Mouse (Mus musculus): ENCODE data around the gene Mrap. TPM values are rescaled to one million over a fixed set of nuclear protein-coding genes. Genes with fewer than 3 reads are reported as not detected.

The Mrap gene
- polyA plus RNA-seq (2015; fragmentation: Nextera tagmentation; extraction: Ambion mirVana), result 0.85 and 2.5 TPM in 2 replicates

GRCm38 (mm10) chr16:90738092-90738956 is at the start of gene Mrap:
Mrap (plus strand) TSS chr16:90738207.
- Histone ChIP-seq H3K4me3 (replicated peaks; ENCODE audit: low read length) (no peak within 1 kb of the TSS), H3K9me3 (replicated peaks; ENCODE audit: control insufficient read depth, low read length) (no peaks in the 10 kb centered on the region), H3K27me3 (ENCODE audit: control insufficient read depth, insufficient read depth, low read length) (no peaks in the 10 kb centered on the region), H3K9ac (ENCODE audit: low read length) (no peak within 1 kb of the TSS), H3K27ac (ENCODE audit: low read length) (no peak within 1 kb of the TSS), H3K36me3 (ENCODE audit: control insufficient read depth, insufficient read depth, low read length) (no peaks in the 10 kb centered on the region), H3K4me1 (ENCODE audit: control insufficient read depth, insufficient read depth, low read length) (no peaks in the 10 kb centered on the region), H3K4me2 (ENCODE audit: low read depth, low read length) (no peak within 1 kb of the TSS)
- 75% methylated on average over 26 of the region's 26 CpGs for WGBS
- ATAC-seq (ENCODE audit: insufficient read depth, low FRiP score), result no peak; the same call in 1 of the 2 replicates

DNA sequence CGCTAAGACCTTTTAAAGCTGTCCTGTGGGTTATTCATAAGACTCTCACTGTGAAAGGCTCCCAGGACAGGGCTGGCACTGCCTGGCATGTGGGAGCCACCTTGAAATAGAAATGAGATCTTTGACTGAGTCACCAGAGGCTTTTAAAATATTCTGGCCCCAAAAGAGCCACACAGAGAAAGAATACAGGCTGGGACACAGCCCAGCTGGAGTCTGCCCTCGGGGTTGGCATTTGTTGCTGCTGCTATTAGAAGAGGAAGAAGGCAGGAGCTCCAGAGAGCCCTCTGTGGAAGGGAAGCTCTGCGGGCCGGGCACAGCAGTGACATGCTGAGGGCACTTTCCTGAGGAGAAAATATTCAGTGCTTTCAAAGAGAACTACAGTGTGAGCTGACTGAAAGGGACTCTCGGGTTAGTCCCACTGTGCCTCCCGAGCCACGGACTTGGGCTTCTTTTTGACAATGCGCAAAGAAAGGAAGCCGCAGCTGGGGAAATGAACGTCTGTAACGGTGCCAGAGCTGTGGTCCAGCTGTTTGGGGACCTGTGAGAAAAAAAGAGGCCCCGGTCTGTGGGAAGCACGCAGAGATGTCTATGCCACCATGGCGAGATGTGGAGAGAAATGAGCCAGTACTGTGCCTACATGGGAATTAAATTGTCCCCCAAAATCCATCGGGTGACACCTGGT is 45.2 kb upstream of the Mrap start:
- no peak for ATAC-seq (ENCODE audit: insufficient read depth, low FRiP score)
- H3K9me3 ChIP-seq (replicated peaks; ENCODE audit: control insufficient read depth, low read length), result no peaks in the 10 kb centered on the region
- H3K4me2 ChIP-seq (ENCODE audit: low read depth, low read length), result no peak overlapping the region
- no peak overlapping the region for H3K4me3 ChIP-seq (replicated peaks; ENCODE audit: low read length)
- WGBS, result 81% methylated on average over 15 of the region's 15 CpGs
- H3K4me1 ChIP-seq (ENCODE audit: control insufficient read depth, insufficient read depth, low read length), result 0 out of 2 replicates have a peak, but pooled peaks cover under 1% of the 10 kb centered on the region
- no peaks in the 10 kb centered on the region for H3K36me3 ChIP-seq (ENCODE audit: control insufficient read depth, insufficient read depth, low read length)
- no peak overlapping the region for H3K27ac ChIP-seq (ENCODE audit: low read length)
- no peak overlapping the region for H3K9ac ChIP-seq (ENCODE audit: low read length)
- H3K27me3 ChIP-seq (ENCODE audit: control insufficient read depth, insufficient read depth, low read length), result no peaks in the 10 kb centered on the region

GRCm38 (mm10) chr16:90693625-90694024 is 44.4 kb upstream of the Mrap start:
- ATAC-seq (ENCODE audit: insufficient read depth, low FRiP score), result no peak
- Histone ChIP-seq H3K36me3 (ENCODE audit: control insufficient read depth, insufficient read depth, low read length) (no peaks in the 10 kb centered on the region), H3K4me3 (replicated peaks; ENCODE audit: low read length) (no peak overlapping the region), H3K27ac (ENCODE audit: low read length) (no peak overlapping the region), H3K4me2 (ENCODE audit: low read depth, low read length) (no peak overlapping the region), H3K27me3 (ENCODE audit: control insufficient read depth, insufficient read depth, low read length) (no peaks in the 10 kb centered on the region), H3K9me3 (replicated peaks; ENCODE audit: control insufficient read depth, low read length) (no peaks in the 10 kb centered on the region), H3K9ac (ENCODE audit: low read length) (no peak overlapping the region), H3K4me1 (ENCODE audit: control insufficient read depth, insufficient read depth, low read length) (no peaks in the 10 kb centered on the region)
- WGBS, result 90% methylated on average over 5 of the region's 5 CpGs

GRCm38 (mm10) chr16:90694719-90695118 is 43.3 kb upstream of the Mrap start:
- Histone ChIP-seq H3K9me3 (replicated peaks; ENCODE audit: control insufficient read depth, low read length) (no peaks in the 10 kb centered on the region), H3K4me1 (ENCODE audit: control insufficient read depth, insufficient read depth, low read length) (no peaks in the 10 kb centered on the region), H3K9ac (ENCODE audit: low read length) (no peak overlapping the region), H3K4me2 (ENCODE audit: low read depth, low read length) (no peak overlapping the region), H3K27ac (ENCODE audit: low read length) (no peak overlapping the region), H3K27me3 (ENCODE audit: control insufficient read depth, insufficient read depth, low read length) (no peaks in the 10 kb centered on the region), H3K36me3 (ENCODE audit: control insufficient read depth, insufficient read depth, low read length) (no peaks in the 10 kb centered on the region), H3K4me3 (replicated peaks; ENCODE audit: low read length) (no peak overlapping the region)
- 67% methylated on average over 9 of the region's 9 CpGs for WGBS
- no peak for ATAC-seq (ENCODE audit: insufficient read depth, low FRiP score)

DNA sequence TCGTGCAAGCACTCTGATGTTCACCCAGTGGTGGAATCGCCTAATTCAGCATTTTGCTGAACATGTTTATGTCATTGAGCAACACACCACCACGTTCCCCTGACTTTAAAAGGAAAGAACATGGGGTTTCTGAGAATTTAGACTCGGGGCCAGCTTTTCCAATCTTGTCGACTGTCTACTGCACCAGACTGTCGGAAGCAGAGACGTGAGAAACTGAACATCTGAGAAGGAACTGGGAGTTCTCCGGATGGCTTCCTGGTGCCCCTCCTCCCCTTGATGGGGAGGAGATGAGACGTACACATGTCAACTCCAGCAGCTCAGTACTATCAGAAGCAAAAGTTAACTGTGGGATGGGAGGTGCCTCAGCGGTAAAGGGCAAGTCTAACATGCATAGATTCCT is 42.9 kb upstream of the Mrap start:
- H3K9me3 ChIP-seq (replicated peaks; ENCODE audit: control insufficient read depth, low read length), result no peaks in the 10 kb centered on the region
- no peak overlapping the region for H3K27ac ChIP-seq (ENCODE audit: low read length)
- H3K27me3 ChIP-seq (ENCODE audit: control insufficient read depth, insufficient read depth, low read length), result no peaks in the 10 kb centered on the region
- H3K36me3 ChIP-seq (ENCODE audit: control insufficient read depth, insufficient read depth, low read length), result no peaks in the 10 kb centered on the region
- no peak for ATAC-seq (ENCODE audit: insufficient read depth, low FRiP score)
- H3K4me2 ChIP-seq (ENCODE audit: low read depth, low read length), result no peak overlapping the region
- no peaks in the 10 kb centered on the region for H3K4me1 ChIP-seq (ENCODE audit: control insufficient read depth, insufficient read depth, low read length)
- WGBS, result 56% methylated on average over 10 of the region's 10 CpGs
- no peak overlapping the region for H3K9ac ChIP-seq (ENCODE audit: low read length)
- H3K4me3 ChIP-seq (replicated peaks; ENCODE audit: low read length), result no peak overlapping the region

GRCm38 (mm10) chr16:90696306-90696705 is 41.7 kb upstream of the Mrap start:
- H3K4me1 ChIP-seq (ENCODE audit: control insufficient read depth, insufficient read depth, low read length), result no peaks in the 10 kb centered on the region
- 80% methylated on average over 9 of the region's 9 CpGs for WGBS
- no peak overlapping the region for H3K9ac ChIP-seq (ENCODE audit: low read length)
- no peak for ATAC-seq (ENCODE audit: insufficient read depth, low FRiP score)
- H3K27me3 ChIP-seq (ENCODE audit: control insufficient read depth, insufficient read depth, low read length), result no peaks in the 10 kb centered on the region
- H3K27ac ChIP-seq (ENCODE audit: low read length), result no peak overlapping the region
- no peaks in the 10 kb centered on the region for H3K36me3 ChIP-seq (ENCODE audit: control insufficient read depth, insufficient read depth, low read length)
- no peak overlapping the region for H3K4me2 ChIP-seq (ENCODE audit: low read depth, low read length)
- no peak overlapping the region for H3K4me3 ChIP-seq (replicated peaks; ENCODE audit: low read length)
- H3K9me3 ChIP-seq (replicated peaks; ENCODE audit: control insufficient read depth, low read length), result no peaks in the 10 kb centered on the region

GRCm38 (mm10) chr16:90699390-90699789 is 38.6 kb upstream of the Mrap start:
- Histone ChIP-seq H3K4me2 (ENCODE audit: low read depth, low read length) (no peak overlapping the region), H3K4me3 (replicated peaks; ENCODE audit: low read length) (no peak overlapping the region), H3K9me3 (replicated peaks; ENCODE audit: control insufficient read depth, low read length) (no peaks in the 10 kb centered on the region), H3K27ac (ENCODE audit: low read length) (no peak overlapping the region), H3K9ac (ENCODE audit: low read length) (no peak overlapping the region), H3K4me1 (ENCODE audit: control insufficient read depth, insufficient read depth, low read length) (no peaks in the 10 kb centered on the region), H3K36me3 (ENCODE audit: control insufficient read depth, insufficient read depth, low read length) (no peaks in the 10 kb centered on the region), H3K27me3 (ENCODE audit: control insufficient read depth, insufficient read depth, low read length) (no peaks in the 10 kb centered on the region)
- no peak for ATAC-seq (ENCODE audit: insufficient read depth, low FRiP score)
- 83% methylated on average over 14 of the region's 14 CpGs for WGBS

DNA sequence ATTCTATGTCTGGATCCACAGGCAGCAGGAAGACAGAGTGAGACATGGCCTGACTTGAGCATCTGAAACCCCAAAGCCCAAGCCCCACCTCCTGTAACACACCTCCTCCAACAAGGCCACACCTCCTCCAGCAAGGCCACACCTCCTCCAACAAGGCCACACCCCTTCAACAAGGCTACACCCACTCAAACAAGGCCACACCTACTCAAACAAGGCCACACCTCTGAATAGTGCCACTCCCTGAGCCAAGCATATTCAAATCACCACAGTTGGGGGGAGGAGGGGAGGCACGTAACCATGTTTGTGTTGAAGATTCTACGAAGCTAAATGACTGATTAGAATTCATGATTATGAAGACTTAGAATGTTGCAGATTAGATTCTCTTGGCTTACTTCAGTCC is 36.5 kb upstream of the Mrap start:
- Histone ChIP-seq H3K9ac (ENCODE audit: low read length) (no peak overlapping the region), H3K27me3 (ENCODE audit: control insufficient read depth, insufficient read depth, low read length) (no peaks in the 10 kb centered on the region), H3K4me2 (ENCODE audit: low read depth, low read length) (no peak overlapping the region), H3K4me3 (replicated peaks; ENCODE audit: low read length) (no peak overlapping the region), H3K36me3 (ENCODE audit: control insufficient read depth, insufficient read depth, low read length) (no peaks in the 10 kb centered on the region), H3K9me3 (replicated peaks; ENCODE audit: control insufficient read depth, low read length) (no peaks in the 10 kb centered on the region), H3K27ac (ENCODE audit: low read length) (no peak overlapping the region), H3K4me1 (ENCODE audit: control insufficient read depth, insufficient read depth, low read length) (peaks cover 3% of the 10 kb centered on the region; the same call in 1 of the 2 replicates)
- 95% methylated on average over 2 of the region's 2 CpGs for WGBS
- no peak for ATAC-seq (ENCODE audit: insufficient read depth, low FRiP score)

- no peak for ATAC-seq (ENCODE audit: insufficient read depth, low FRiP score)
- no peak overlapping the region for H3K27ac ChIP-seq (ENCODE audit: low read length)
- H3K9ac ChIP-seq (ENCODE audit: low read length), result no peak overlapping the region
- no peak overlapping the region for H3K4me2 ChIP-seq (ENCODE audit: low read depth, low read length)
- WGBS, result 0% methylated on average over 1 of the region's 1 CpGs
- no peaks in the 10 kb centered on the region for H3K9me3 ChIP-seq (replicated peaks; ENCODE audit: control insufficient read depth, low read length)
- peaks cover 3% of the 10 kb centered on the region; the same call in 1 of the 2 replicates for H3K4me1 ChIP-seq (ENCODE audit: control insufficient read depth, insufficient read depth, low read length)
- no peaks in the 10 kb centered on the region for H3K27me3 ChIP-seq (ENCODE audit: control insufficient read depth, insufficient read depth, low read length)
- H3K36me3 ChIP-seq (ENCODE audit: control insufficient read depth, insufficient read depth, low read length), result no peaks in the 10 kb centered on the region
- H3K4me3 ChIP-seq (replicated peaks; ENCODE audit: low read length), result no peak overlapping the region
These were observed 34.4 kb upstream of the Mrap start for GRCm38 (mm10) chr16:90703646-90704045.
